Mouse (Mus musculus) megakaryocyte, adult 5-6 weeks (primary cell): Measurements from ENCODE around the gene Dstyk. TPM values are rescaled to one million over a fixed set of nuclear protein-coding genes. Genes with fewer than 3 reads are reported as not detected.

Experiments used
- ATAC-seq: 2 replicates; pipeline ENCODE4 v1.8.0; 2016; ENCODE audit warnings: mild to moderate bottlenecking, inconsistent platforms; ENCODE audit not compliant: poor library complexity, severe bottlenecking
- total RNA-seq, 2 experiments: library from RNA; stranded (forward) in 1 of 2; stranded (reverse) in 1 of 2; fragments of 153-499, 151-499 nt in 1 of 2; fragments of 221-1000, 200-1000 nt in 1 of 2; gene quantifications; 2 replicates each; pipeline versions ENCODE4 v1.2.3 to v1.2.4; 2015 to 2017

Gene Dstyk
- total RNA-seq, 2 experiments from 2014 or later, result 17.2 to 36.6 TPM

- ATAC-seq, result no peak
These were observed 29.4 kb upstream of the Dstyk start for GRCm38 (mm10) chr1:132387943-132388342.

- no peak for ATAC-seq
These were observed 28.2 kb upstream of the Dstyk start for GRCm38 (mm10) chr1:132388813-132389803.

- ATAC-seq, result peak; percentile 71
These were observed 27.3 kb upstream of the Dstyk start for GRCm38 (mm10) chr1:132389886-132390585.

GRCm38 (mm10) chr1:132390691-132391579 lies 26.4 kb upstream of the Dstyk start, which contains the start of gene Tmcc2:
Gene Tmcc2, minus strand, starts transcription at chr1:132391281.
- peak; percentile 39 for ATAC-seq

- peak; percentile 74 for ATAC-seq
These were observed 25.8 kb upstream of the Dstyk start for GRCm38 (mm10) chr1:132391580-132392022.

GRCm38 (mm10) chr1:132392872-132393271 lies 24.5 kb upstream of the Dstyk start:
- ATAC-seq, result no peak

- ATAC-seq, result no peak
These were observed 20.6 kb upstream of the Dstyk start for GRCm38 (mm10) chr1:132396705-132397104.

- no peak for ATAC-seq
These were observed 16.8 kb upstream of the Dstyk start for GRCm38 (mm10) chr1:132400538-132400937.

GRCm38 (mm10) chr1:132401843-132402242 lies 15.5 kb upstream of the Dstyk start:
- no peak for ATAC-seq

- no peak for ATAC-seq
These were observed 6.7 kb upstream of the Dstyk start for GRCm38 (mm10) chr1:132410657-132411056.

GRCm38 (mm10) chr1:132416244-132416942 lies 962 bp upstream of the Dstyk start:
- ATAC-seq, result peak; percentile 14; the same call in 1 of the 2 replicates

- no peak for ATAC-seq
These were observed 438 bp upstream of the Dstyk start for GRCm38 (mm10) chr1:132416943-132417290.

GRCm38 (mm10) chr1:132420206-132420605 lies 2.9 kb downstream of the Dstyk start:
- no peak for ATAC-seq

- peak; percentile 45 for ATAC-seq
These were observed 3.3 kb downstream of the Dstyk start for GRCm38 (mm10) chr1:132420662-132421061.

- ATAC-seq, result peak; percentile 58
These were observed 5.7 kb downstream of the Dstyk start for GRCm38 (mm10) chr1:132422912-132423696.

- ATAC-seq, result no peak
These were observed 8.2 kb downstream of the Dstyk start for GRCm38 (mm10) chr1:132425600-132425999.

- ATAC-seq, result no peak
These were observed 13.5 kb downstream of the Dstyk start for GRCm38 (mm10) chr1:132430818-132431217.

GRCm38 (mm10) chr1:132431716-132432115 lies 14.4 kb downstream of the Dstyk start:
- no peak for ATAC-seq

- ATAC-seq, result no peak
These were observed 16.0 kb downstream of the Dstyk start for GRCm38 (mm10) chr1:132433349-132433748.
